Mouse (Mus musculus): ENCODE data around the gene Ets1. TPM values are rescaled to one million over a fixed set of nuclear protein-coding genes. Genes with fewer than 3 reads are reported as not detected.

The Ets1 gene
- polyA plus RNA-seq, 2 experiments from 2014 or later, result 724 to 833 TPM

- ATAC-seq, result peak; percentile 64
These were observed 59.6 kb downstream of the Ets1 start for GRCm38 (mm10) chr9:32695492-32696190.

DNA sequence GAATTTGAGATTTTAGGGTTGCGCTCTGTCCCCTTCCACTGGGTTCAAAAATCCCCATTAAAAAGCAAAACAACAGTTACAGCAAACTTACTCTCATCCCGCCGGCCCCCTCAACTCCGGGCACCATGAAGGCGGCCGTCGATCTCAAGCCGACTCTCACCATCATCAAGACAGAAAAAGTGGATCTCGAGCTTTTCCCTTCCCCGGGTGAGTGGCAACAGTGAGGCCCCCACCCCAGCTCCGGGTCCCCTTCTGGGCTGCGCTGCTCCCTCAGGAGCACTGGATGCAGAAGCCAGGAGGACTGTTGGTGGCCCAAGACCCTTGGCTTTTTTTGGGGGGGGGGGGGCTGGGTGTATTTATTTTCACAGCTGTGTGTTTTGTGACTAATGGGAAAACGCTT is 60.2 kb downstream of the Ets1 start:
- ATAC-seq, result no peak

DNA sequence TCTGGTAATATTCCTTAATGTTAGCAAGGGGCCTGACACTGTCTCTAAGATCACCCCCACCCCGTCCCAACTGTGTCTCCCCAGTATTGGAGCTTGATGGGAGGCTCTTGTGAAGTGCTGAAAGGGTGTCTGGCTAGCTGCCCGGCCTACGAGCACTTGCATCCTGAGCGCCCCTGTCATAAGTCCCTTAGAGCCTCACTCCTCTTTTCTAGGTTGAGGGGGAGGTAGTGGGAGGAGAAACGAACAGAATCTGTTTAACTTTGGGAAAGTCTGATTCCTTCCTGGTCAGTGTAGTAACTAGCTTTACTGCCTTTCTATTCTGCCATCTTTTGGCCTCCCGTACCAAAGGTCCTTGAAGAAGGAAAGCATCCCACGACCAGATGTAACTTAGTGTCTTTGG is 60.7 kb downstream of the Ets1 start:
- peak; percentile 6 for ATAC-seq

DNA sequence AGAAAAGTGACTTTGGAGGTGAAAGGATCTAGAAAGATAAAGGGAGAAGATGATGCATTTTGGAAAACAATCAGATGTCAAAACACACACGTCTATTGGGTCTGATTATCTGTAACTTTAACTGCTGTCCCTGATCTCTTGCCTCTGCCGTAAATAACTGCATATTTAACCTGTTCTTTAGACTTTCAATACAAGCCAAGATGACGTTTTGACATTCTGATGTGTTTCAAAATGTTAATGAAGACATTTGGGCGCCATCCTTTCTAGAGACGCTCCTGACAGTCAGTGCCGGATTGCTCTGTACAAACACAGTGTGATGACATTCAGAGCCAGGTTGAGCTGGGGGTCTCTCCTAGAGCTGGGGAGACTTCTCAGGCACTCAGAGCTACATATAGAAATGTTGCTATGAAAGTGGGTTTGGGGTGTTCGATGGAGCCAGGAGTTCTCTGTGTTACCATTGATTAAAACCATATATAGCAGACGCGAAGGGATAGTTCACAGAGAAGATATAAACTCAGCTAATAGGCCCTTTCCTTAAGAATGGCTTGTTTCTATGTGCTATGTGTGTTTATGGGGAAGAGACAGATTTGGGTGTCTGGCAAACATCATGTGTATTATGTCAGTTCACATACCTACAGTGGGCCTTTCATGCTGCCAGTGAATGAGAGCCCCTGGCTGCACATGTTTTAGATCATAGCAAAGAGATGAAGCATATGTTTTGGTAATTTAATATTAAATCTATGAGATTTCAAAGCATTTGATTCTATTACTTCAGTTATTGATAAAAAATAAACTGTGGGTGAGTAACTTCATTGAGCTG is 61.5 kb downstream of the Ets1 start:
- ATAC-seq, result no peak

DNA sequence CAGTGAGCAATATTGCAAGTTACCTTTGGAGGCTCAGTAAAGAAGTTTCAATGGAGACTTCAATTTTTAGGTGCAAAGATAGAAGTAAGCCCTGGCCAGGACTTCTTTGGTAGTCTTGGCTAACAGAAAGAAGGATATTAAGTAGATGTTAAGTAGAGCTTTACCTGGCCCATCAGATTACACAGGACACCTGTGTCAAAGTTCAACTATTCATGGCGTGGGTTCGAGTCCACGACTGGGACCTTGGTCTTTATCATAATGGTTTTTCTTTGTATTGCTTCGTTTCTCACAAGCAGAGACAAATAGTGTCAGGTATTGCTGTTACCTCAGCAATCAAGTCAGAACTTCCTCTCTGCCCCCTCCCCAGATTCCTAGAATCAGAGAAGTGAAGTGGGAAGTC is 62.7 kb downstream of the Ets1 start:
- no peak for ATAC-seq

DNA sequence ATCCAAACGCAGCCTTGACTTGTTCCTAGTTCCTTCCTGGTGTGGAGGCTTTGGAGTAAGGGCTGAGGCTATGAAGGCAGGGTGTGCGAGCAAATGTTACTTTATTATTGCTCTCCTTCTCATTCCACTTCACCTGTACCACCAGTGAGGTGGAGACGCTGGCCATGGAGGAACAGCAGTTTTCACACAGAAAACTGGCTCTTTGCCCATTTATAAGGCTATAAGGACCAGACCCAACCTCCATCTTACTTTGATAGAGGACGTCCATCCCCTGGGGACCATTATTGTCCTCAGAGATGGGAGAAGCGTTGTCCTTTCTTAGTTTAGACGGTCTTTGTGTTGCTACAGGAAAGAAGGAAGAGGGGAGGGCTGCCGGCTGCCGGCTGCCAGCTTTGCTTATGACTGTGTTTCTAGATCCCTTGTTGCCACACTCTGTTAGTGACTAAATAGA is 63.4 kb downstream of the Ets1 start:
- no peak for ATAC-seq

- ATAC-seq, result no peak
These were observed 64.3 kb downstream of the Ets1 start for GRCm38 (mm10) chr9:32700091-32700905.

DNA sequence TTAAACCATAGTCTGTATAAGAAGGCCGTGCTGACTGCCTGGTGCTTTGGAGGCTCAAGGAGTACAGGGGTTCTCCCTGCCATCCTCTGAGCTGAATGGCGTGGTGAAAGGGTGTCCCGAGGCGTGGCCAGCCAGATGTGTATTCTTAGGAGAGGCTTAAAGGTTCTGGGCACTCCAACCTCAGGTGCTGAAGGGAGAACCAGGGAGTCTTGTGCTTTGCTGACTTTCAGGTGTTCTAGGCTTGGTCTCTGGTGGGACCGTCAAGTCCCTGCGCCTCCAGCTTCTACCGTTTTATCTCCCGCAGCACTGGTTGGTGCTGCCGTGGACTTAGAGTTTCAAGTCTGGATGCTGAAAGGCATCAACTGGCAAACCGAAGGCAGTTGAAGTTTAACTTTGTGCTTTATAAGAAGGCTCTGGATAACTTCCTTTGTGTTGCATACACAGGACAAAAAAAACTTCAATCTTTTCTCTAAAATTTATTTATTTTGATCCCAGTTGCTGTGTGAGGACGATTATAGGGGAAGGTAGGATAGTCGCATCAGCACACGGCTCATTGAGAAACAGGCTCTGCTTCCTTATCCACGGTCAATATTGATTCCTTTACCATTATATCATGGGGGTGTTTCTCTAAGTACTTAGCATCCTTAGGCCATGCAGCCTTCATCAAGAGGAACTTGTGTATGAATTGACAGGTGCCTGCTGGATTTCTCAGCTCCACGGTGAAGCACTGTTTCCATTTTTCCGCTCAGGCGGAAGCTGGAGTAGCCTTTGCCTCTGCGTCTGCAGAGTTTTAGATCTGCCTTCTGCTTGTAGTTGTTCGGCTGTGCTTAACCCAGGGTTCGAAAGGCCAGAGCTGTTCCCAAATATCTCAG is 65.3 kb downstream of the Ets1 start:
- peak; percentile 4 for ATAC-seq

DNA sequence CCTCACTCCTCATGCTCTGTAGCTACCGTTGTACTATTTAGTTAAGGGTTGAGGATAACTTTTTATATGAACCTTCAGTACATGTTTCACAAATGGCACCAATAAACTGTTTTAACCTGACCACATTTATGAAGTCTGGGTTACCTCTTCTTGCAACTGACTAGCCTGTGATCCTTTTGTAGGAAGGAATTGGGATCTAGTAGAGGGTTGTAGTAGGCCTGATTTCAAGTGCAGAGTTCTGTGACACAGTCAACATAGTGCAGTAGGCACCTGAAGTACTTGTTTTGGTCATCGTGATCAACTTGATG is 65.9 kb downstream of the Ets1 start:
- no peak for ATAC-seq

- no peak for ATAC-seq
These were observed 66.9 kb downstream of the Ets1 start for GRCm38 (mm10) chr9:32702836-32703395.

DNA sequence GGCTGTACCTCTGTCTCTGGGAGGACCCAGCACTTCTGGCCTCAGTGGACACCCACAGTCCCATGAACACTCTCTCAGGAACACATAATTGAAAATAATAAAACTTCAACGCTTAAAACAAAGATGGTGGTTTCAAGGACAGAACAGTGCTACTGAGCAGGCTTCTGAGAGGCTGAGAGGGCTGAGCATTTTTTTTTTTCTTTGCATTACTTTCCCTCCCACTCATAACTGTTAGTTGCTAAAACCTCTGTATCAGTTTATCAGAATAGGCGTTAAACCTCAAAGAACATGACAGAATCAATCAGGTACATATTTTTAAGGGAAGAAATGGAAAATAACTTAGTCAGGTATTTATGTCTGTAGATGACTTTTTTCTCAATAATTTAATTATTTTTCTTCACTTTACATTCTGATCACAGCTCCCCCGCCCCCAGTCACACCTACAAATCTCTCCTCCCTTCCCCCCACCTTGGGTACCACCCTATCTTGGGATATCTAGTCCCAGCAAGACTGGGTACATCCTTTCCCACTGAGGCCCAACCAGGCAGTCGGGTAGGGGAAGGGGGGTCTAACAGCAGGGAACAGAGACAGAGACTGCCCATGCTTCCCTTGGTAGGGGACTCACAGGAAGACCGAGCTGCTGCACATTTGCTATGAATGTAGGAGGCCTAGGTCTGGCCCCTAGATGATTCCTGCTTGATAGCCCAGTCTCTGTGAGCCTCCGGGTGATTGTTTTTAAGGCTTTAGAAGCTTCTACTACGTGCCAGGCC is 68.1 kb downstream of the Ets1 start:
- ATAC-seq, result no peak

- peak; percentile 26 for ATAC-seq
These were observed 69.9 kb downstream of the Ets1 start for GRCm38 (mm10) chr9:32705827-32706478.

- ATAC-seq, result no peak
These were observed 71.4 kb downstream of the Ets1 start for GRCm38 (mm10) chr9:32707436-32707835.

GRCm38 (mm10) chr9:32708491-32708890 is 72.5 kb downstream of the Ets1 start:
- ATAC-seq, result no peak

- peak; percentile 13 for ATAC-seq
These were observed 73.3 kb downstream of the Ets1 start for GRCm38 (mm10) chr9:32709359-32709758.

- ATAC-seq, result peak; percentile 24
These were observed 74.0 kb downstream of the Ets1 start for GRCm38 (mm10) chr9:32709764-32710734.

DNA sequence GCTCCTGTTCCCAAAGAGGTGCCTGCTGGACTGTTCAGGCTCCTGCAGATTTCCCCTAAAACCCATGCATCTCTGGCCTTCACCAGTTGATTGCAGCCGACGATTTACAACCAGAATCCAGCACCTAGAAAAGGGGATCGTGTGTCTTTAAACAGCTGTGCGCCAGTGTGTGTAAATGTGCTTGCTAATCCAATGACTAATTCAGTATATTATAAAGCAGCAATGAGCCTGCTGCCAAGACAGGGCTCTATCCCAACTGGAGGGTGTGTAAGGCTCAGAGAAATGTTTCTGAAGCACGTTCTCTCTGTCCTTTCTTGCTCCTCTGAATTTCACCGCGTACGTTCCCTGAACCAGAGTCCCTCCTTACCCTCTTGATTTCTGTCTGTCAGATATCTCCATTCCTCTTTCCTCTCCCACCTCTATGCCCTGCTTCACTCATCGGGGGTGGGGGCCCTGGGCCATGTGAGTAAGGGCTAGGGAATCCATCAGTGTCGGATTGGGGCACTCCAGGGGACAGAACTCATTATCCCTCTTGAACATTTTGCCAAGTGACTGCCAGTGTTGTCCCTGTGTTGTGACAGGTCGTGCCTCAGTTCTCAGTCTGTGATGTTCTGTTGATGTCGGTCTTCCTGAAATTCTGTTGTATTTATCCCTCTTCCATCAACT is 75.1 kb downstream of the Ets1 start:
- no peak for ATAC-seq

DNA sequence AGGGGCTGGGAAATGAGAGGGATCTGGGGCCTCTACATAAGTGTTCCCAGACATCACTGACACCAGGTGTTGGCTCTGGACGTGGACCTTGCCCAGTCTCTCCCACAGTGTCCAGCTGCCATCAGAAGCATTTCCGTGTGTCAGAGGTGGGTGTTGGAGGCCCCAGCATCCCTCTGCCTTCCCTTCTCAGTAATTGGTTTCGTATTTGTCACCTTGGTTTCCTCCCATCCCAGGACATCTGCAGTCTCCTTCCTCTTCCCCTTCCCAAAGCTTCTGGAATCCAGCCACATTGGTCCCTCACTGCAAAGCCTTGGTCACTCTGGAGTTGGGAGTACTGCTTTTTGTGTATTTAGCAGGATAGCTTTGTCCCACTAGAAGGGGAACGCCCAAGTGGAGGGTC is 75.7 kb downstream of the Ets1 start:
- no peak for ATAC-seq

DNA sequence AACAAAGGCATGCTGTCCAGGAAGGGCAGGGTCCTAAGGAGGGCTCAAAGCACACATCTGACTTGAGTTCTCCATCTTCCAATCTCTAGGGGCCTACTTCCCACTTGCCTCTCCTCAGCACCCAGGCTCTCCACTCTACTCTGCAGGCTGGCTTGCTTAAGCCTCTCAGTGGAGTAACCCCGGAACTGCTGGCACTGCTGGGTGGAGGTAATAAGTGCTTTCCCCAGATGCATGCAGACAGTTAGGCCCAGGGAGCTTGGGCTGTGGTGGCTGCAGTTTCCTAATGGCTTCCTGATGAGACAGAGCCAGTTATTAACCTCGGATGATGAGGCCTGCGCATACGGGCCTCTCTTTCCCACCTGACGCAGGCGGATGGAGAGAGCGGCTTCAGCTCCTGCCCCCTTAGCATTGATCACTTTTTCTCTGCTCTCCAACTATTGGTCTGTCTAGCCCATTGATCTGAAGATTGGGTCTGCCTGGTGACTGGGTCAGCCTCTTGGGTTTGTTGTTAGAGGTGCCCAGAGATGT is 76.4 kb downstream of the Ets1 start:
- peak; percentile 21 for ATAC-seq
